Mouse (Mus musculus): ENCODE results near the gene Grid1. TPM values are rescaled to one million over a fixed set of nuclear protein-coding genes. Genes with fewer than 3 reads are reported as not detected.

The Grid1 gene
- polyA plus RNA-seq (2017; shearing (Covaris generic)) = not detected

GRCm38 (mm10) chr14:34819919-34820652 lies at the start of gene Grid1:
Gene Grid1 (plus strand): TSS chr14:34820108.

Other genes with a start within 250 kb of the Grid1 start
- not detected for gene Ldb3, start 231.4 kb upstream of the Grid1 start, polyA plus RNA-seq (2017; shearing (Covaris generic))
- not detected for gene Opn4, start 220.0 kb upstream of the Grid1 start, polyA plus RNA-seq (2017; shearing (Covaris generic))
- gene Wapl, start 146.2 kb upstream of the Grid1 start, polyA plus RNA-seq (2017; shearing (Covaris generic)) = 14.7 TPM